Mouse (Mus musculus) spleen, adult 2 months (tissue): ENCODE data around the gene Ahcyl2.

Experiments used
- CTCF ChIP-seq: fragments of 200-500 bp; IDR thresholded peaks from 2 replicates; pipeline ENCODE4 v1.5.1; 2011; ENCODE audit warnings: mild to moderate bottlenecking, inconsistent platforms; ENCODE audit not compliant: insufficient read depth, insufficient read length, insufficient replicate concordance; ENCODE audit errors: extremely low read depth
- POLR2A ChIP-seq: fragments of 200-500 bp; IDR thresholded peaks from 2 replicates; pipeline ENCODE4 v1.6.1; 2011; ENCODE audit warnings: low read depth, low read length, inconsistent platforms

DNA sequence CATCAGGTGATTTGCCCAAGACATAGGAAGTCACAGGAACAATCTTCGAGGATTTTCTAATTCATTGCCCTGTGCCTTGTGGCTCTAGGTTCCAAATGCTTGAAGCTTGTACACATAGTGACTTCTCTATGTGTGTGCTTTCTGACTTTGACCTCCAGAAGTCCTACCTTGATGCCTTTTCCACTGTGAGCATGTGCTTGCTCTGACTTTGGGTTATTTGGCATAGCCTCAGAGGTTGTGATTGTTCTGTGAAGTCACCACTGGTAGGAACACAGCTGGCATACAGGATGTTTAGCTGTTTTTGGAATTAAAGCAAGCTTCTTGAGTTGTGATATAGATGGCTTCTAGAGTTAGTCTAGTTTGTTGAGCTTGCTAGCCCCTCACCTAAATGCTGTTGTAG is 82.3 kb downstream of the Ahcyl2 start:
- no peak for TF ChIP-seq POLR2A
- no peak for TF ChIP-seq CTCF
